Mouse (Mus musculus): ENCODE data around the gene Plch1.

DNA sequence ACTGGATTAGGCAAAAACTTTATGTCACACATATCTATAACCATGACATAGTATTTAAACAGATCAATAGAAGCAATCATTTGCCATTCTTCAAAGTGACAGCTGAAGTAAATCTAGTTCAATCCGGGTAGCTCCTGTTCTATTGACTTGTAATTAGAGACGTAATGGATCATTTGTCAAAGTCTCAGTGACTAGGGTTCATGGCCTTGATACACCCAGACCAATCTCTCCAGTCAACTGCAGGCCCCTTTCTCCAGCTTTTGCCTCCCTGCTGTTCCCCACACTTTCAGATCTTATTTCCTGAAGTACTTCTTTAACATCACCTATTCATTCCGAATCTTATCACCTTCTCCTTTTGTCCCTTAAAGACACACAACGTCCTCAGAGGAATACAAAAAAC lies 56.8 kb downstream of the Plch1 start:
- no peak for TF ChIP-seq CTCF (IDR thresholded peaks at IDR 0.05)
- TF ChIP-seq POLR2A (IDR thresholded peaks at IDR 0.05; ENCODE audit: insufficient read depth, low read depth, low read length): no peak

All from heart, adult 2 months (tissue).